Mouse (Mus musculus) ES-E14 (cell line): ENCODE data around the gene Rbm42. TPM values are rescaled to one million over a fixed set of nuclear protein-coding genes. Genes with fewer than 3 reads are reported as not detected.

ENCODE experiments used
- DNase-seq: peaks from one replicate; pipeline ENCODE4 v3.0.0-alpha.2; 2013; ENCODE audit warnings: low read depth, low spot score
- H3K27ac ChIP-seq: 2 replicates; pipeline ENCODE4 v1.5.1; 2012; ENCODE audit warnings: low read depth, mild to moderate bottlenecking, low read length, moderate library complexity, mixed read lengths; ENCODE audit not compliant: poor library complexity, insufficient read depth, severe bottlenecking
- H3K36me3 ChIP-seq: 2 replicates; pipeline ENCODE4 v1.6.1; 2012; ENCODE audit warnings: mild to moderate bottlenecking, low read length, moderate library complexity, mixed read lengths; ENCODE audit not compliant: control insufficient read depth, poor library complexity, insufficient read depth, severe bottlenecking
- H3K4me1 ChIP-seq, 2 experiments: fragments of 150-350 bp in 1 of 2; sonication (generic) in 1 of 2; 2 replicates each; pipeline ENCODE4 v1.6.1; 2012; ENCODE audit warnings: low read length in 2 of 2, mild to moderate bottlenecking in 1 of 2, mixed read lengths in 1 of 2; ENCODE audit not compliant: control insufficient read depth in 2 of 2, insufficient read depth in 2 of 2, poor library complexity in 1 of 2
- H3K4me3 ChIP-seq, 2 experiments: fragments of 150-350 bp in 1 of 2; sonication (generic) in 1 of 2; 2 replicates each; pipeline ENCODE4 v1.5.1; 2012; ENCODE audit warnings: low read length in 2 of 2, low read depth in 1 of 2, mild to moderate bottlenecking in 1 of 2, mixed read lengths in 1 of 2; ENCODE audit not compliant: insufficient read depth in 1 of 2, poor library complexity in 1 of 2, severe bottlenecking in 1 of 2
- H3K9ac ChIP-seq: 2 replicates; pipeline ENCODE4 v1.6.1; 2012; ENCODE audit warnings: low read depth, mild to moderate bottlenecking, low read length, mixed read lengths; ENCODE audit not compliant: poor library complexity, insufficient read depth, severe bottlenecking
- H3K9me3 ChIP-seq: fragments of 150-350 bp; sonication (generic); 2 replicates; pipeline ENCODE4 v1.6.1; 2012; ENCODE audit warnings: low read depth, mild to moderate bottlenecking, low read length; ENCODE audit not compliant: control insufficient read depth, insufficient read depth
- CHD2 ChIP-seq: IDR thresholded peaks from 2 replicates; pipeline ENCODE4 v1.6.1; 2014; ENCODE audit warnings: mild to moderate bottlenecking, low read depth, low read length, inconsistent platforms
- HCFC1 ChIP-seq: IDR thresholded peaks from 2 replicates; pipeline ENCODE4 v1.6.1; 2012; ENCODE audit warnings: low read length, inconsistent platforms, borderline replicate concordance; ENCODE audit not compliant: insufficient read depth
- MAFK ChIP-seq: IDR thresholded peaks from 2 replicates; pipeline ENCODE4 v1.6.1; 2014; ENCODE audit warnings: mild to moderate bottlenecking, low read depth, low read length, inconsistent platforms; ENCODE audit not compliant: insufficient read depth
- ZC3H11A ChIP-seq: IDR thresholded peaks from 2 replicates; pipeline ENCODE4 v1.6.1; 2012; ENCODE audit warnings: low read depth, mild to moderate bottlenecking, inconsistent platforms, low read length, borderline replicate concordance
- ZNF384 ChIP-seq: IDR thresholded peaks from 2 replicates; pipeline ENCODE4 v1.6.1; 2012; ENCODE audit warnings: low read depth, low read length, inconsistent platforms
- in situ Hi-C, 2 experiments: fragments of 600-800 bp; cut with MboI; formaldehyde crosslinking; loops; one replicate each; pipeline ENCODE4 v1.15.1; 2025; ENCODE audit warnings: low sequenced_read_pairs in 2 of 2, inconsistent platforms in 1 of 2; ENCODE audit not compliant: unreplicated experiment in 2 of 2
- total RNA-seq: library from RNA; depleted of rRNA; stranded (reverse); fragments of 300-350 nt; gene quantifications from 2 replicates; pipeline ENCODE4 v1.2.3, GENCODE M21; 2012

Gene Rbm42
- total RNA-seq, 1 experiment = 86.0 TPM

GRCm38 (mm10) chr7:30615049-30615760, 34.9 kb downstream of the Rbm42 start:
- Histone ChIP-seq H3K4me1 (peaks cover 0 to 3% of the 10 kb centered on the region in 2 experiments; a peak in 1 of 4 replicates), H3K27ac (no peak overlapping the region; the same call in 1 of the 2 replicates), H3K36me3 (peaks cover 23% of the 10 kb centered on the region), H3K9me3 (no peaks in the 10 kb centered on the region), H3K4me3 (no peak overlapping the region), H3K9ac (no peak overlapping the region)
- no peak for DNase-seq
- TF ChIP-seq CHD2 = 0 out of 2 replicates have a peak, but pooled peaks have one; percentile 10
- TF ChIP-seq ZC3H11A = no peak
- in situ Hi-C loops = no loop called here

- peaks cover 0 to 7% of the 10 kb centered on the region in 2 experiments; a peak in 1 of 4 replicates for H3K4me1 ChIP-seq
- no peak overlapping the region for H3K9ac ChIP-seq
- H3K4me3 ChIP-seq = no peak overlapping the region
- TF ChIP-seq ZNF384 = no peak
- no peak for TF ChIP-seq MAFK
- TF ChIP-seq HCFC1 = no peak
- no peak for TF ChIP-seq ZC3H11A
- TF ChIP-seq CHD2 = no peak
- in situ Hi-C loops = no loop called here
- no peak for DNase-seq
- no peak overlapping the region for H3K27ac ChIP-seq
- peaks cover 23% of the 10 kb centered on the region for H3K36me3 ChIP-seq
- no peaks in the 10 kb centered on the region for H3K9me3 ChIP-seq
Observed at GRCm38 (mm10) chr7:30614454-30614853, 35.7 kb downstream of the Rbm42 start.

GRCm38 (mm10) chr7:30613529-30614112, 36.5 kb downstream of the Rbm42 start:
- DNase-seq = no peak
- Histone ChIP-seq H3K36me3 (peaks cover 18% of the 10 kb centered on the region), H3K4me3 (no peak overlapping the region), H3K27ac (no peak overlapping the region), H3K9me3 (no peaks in the 10 kb centered on the region), H3K9ac (no peak overlapping the region), H3K4me1 (peaks cover 0 to 10% of the 10 kb centered on the region in 2 experiments; a peak in 1 of 4 replicates)
- in situ Hi-C loops = no loop called here
- 0 out of 2 replicates have a peak, but pooled peaks have one; percentile 4 for TF ChIP-seq ZC3H11A
- TF ChIP-seq MAFK = no peak
- 0 out of 2 replicates have a peak, but pooled peaks have one; percentile 44 for TF ChIP-seq HCFC1
- no peak for TF ChIP-seq CHD2
- TF ChIP-seq ZNF384 = peak; percentile 96

DNA sequence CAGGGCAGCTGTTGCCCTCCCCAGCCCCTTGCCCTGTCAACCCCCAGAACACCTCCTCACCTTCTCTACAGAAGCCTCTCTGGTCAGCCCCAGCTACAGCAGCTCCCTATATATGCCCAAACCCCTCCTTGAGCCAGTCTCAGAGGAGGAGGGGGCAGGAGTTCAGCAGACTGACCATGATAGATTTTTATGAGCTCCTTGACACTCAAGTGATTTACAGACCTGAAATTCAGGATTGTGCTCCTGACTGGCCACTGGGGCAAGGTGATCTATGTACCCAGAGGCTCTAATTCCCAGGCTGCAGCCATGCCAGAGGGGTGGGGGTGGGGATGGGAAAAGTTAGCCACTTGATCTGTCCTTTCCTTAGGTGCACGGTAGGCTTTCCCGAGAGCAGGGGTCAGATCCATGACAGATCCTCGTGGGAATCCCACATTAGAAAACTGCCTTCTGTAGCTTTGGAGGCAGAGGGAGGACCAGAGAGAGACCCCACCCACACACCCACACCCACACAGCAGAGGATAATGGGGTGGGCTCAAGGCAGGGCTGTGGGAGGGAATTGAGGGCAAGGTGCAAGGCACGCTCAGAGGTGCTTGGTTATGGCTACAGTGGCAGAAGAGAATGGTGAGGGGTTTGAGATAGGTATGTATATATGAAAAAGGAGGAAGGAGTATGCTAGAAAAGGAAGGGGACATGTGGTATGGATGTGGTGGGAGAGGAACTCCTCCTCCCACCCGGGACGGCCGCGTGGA, 37.3 kb downstream of the Rbm42 start, which contains the start of gene Upk1a:
Gene Upk1a, minus strand, starts transcription at position 194 of the 749 bp plus-strand sequence.
- Histone ChIP-seq H3K9me3 (no peaks in the 10 kb centered on the region), H3K27ac (no peak within 1 kb of the TSS), H3K4me1 (peaks cover 0 to 15% of the 10 kb centered on the region in 2 experiments; a peak in 1 of 4 replicates), H3K9ac (no peak within 1 kb of the TSS), H3K4me3 (no peak within 1 kb of the TSS), H3K36me3 (peaks cover 12% of the 10 kb centered on the region)
- DNase-seq = no peak
- in situ Hi-C loops = no loop called here
- TF ChIP-seq MAFK (no peak), HCFC1 (no peak), CHD2 (no peak), ZC3H11A (no peak), ZNF384 (no peak)
